Mouse (Mus musculus): ENCODE measurements around the gene Gm30083.

Gene Gm30083

GRCm38 (mm10) chr14:34015063-34015462 lies at the start of gene Gm30083:
TSS of gene Gm30083 (minus strand) at chr14:34015182.
- DNase-seq (ENCODE audit: low spot score in 2 of 2), result no peak

- DNase-seq (ENCODE audit: low spot score in 2 of 2), result no peak
These were observed 37.5 kb upstream of the Gm30083 start, which contains the start of gene Antxrl for GRCm38 (mm10) chr14:34052516-34052915. TSS of gene Antxrl (plus strand) at chr14:34052707.

DNA sequence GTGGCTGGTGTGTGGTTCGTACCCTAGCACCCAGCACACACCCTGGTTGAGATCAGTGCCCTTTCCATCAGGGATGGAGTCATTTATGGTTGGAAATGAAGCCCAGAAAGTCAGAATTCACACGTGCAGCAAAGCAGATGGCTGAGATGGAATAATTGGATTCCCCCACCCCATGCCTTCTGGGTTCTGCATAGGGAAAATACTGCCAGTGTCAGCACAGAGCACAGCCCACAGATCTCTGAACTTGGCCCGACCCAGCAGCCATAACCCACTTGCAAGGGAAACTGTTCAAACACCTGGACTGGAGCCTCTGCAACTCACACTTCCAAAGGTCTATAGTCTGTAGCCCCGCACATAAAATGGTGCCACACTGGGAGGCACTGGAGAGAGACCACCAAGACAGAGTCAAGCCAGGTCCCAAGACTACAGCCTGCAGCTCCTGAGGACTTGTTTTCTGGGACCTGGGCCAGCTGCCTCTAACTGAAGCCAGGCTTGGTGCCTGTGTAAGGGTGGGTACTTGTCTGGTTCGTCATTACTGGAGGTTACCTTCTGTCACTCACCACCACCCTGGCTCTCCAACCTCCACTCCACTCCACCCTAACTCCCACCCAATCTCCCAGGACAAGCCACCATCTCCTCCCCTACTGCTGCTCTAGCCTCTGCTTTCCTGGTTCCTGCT lies 35.3 kb upstream of the Gm30083 start:
- no peak for DNase-seq (ENCODE audit: low spot score in 2 of 2)

DNA sequence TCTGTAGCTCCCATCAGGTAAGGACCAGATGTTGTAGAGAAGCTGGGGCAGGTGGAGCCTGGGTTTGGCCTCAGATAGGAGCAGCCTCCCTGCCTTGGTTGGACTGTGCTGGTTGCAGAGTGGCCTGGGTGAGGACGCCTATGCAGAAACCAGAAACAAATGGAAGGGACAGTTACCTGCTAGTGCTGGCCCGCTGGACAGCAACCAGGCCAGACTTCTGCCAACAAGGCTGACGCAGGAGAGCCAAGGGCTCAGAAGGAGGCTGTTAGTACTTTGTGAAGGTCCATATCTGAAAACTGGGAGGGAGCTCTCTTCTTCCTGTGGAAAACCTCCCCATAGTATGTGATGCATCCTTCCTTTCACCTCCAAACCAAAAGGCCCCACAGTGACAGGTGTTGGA lies 28.4 kb upstream of the Gm30083 start:
- DNase-seq (ENCODE audit: low spot score in 2 of 2), result no peak

DNA sequence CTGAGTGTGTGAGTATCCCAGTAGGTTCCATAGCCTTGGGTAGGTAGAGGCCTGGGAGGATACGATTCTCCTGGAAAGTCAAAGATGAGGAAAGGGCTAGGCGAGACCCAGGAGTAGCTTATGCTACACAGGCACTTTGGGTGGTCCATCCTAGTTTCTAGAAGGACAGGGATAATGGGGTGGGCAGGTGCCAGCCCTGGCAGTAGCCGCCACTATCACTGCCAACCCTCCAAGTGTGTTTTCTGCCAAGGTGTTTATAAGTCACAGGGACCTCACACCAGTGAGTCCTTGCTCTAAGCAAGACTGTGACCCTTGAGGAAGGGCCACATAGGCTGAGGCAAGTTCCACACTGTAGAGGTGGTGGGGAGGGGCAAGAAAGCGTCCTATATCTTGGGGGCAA lies 26.3 kb upstream of the Gm30083 start:
- DNase-seq (ENCODE audit: low spot score in 2 of 2), result no peak

DNA sequence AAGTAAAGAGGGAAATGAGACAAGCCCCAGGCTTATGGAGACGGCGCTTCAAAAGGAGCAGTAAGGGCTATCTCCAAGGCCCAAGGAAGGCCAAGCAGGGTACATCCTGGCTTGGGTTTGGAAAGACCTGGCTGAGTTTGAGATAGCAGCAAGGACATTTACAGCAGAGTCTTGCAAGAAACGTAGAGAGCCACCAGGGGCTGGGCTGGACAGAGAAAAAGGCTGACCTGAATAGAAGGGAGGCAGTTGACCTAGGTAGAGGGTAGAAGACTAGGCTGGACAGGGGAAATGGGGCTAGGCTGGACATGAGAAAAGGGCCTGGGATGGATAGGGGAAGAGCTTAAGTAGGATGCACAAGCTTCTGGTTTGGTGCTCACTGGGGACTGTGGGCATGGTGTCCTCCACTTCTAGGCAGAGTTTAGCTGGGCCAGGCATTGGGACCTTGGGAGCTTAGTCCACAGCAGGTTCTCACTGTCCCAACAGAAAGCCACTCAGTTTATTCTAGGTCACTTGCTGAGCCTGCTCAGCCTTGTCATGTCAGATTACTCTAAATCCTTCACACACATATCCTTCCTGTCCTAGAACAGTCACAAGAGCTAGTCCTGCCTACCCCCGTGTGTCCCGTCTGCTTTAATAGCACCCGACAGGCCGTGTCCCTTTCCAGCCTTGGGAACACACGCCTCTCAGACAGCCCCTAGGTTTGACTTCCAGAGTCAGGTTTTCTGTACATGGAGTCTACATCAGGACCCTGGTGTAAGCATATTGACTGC lies 19.0 kb upstream of the Gm30083 start:
- DNase-seq (ENCODE audit: low spot score in 2 of 2), result no peak

GRCm38 (mm10) chr14:34026710-34027109 lies 11.7 kb upstream of the Gm30083 start:
- DNase-seq (ENCODE audit: low spot score in 2 of 2), result no peak

DNA sequence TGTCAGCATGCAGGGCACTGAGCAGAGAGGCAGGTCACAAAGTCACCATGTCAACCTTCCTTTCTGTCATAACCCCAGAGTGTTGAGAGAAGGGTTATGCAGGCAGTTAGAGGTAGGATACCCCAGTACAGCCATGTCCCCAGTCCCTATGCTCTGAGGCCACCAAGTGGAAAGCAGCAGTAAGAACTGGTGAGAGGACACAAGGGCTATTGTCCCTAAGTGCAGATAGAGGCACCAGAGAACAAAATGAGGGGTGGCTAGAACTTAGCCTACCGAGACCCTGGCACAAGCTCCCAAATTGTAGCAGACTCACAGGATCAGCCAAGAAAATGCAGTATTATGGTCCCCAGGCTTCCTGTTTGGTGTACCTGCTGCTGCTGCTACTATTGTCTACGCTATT lies 2.0 kb upstream of the Gm30083 start:
- no peak for DNase-seq (ENCODE audit: low spot score in 2 of 2)

DNA sequence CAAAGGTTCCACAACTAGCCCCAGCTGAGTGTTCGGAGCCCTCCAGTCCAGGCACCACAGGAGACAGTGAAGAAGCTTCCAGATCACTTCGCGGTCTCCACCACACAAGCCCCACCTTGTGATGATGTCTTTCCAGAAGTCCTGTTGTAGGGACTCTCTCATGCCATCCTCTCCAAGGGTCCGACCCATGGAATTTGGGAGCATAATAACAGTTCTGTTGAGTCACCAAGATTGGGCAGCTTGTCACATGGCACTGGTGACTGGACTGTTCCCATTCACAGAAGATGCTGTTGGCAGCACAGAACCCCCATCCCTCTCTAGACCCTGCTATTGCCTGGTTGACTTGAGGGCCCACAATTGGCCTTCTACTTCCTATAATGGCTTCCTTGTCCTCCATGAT lies 1.4 kb upstream of the Gm30083 start, which contains the start of gene Gm5460:
Gene Gm5460 (plus strand): TSS at position 378 of the 400 bp plus-strand sequence.
- DNase-seq (ENCODE audit: low spot score in 2 of 2), result no peak

DNA sequence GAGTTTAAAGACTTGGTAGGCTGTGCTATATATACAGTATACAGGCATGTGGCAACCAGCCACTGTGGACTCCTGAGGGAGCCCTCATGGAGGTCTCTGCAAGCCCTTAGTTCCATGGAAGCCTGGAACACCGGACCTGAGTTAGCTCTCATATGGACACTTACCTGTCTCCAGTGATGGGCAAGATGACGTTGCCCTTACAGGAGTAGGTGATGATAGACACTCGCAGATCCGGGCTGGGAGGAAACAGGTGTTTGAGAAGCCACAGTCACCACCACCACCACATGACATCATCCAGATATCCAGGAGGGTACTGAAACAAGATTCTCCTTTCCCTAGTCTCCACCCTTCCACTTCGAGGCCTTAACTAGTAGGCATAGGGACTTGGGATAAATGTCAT lies 12.6 kb downstream of the Gm30083 start:
- no peak for DNase-seq (ENCODE audit: low spot score in 2 of 2)

GRCm38 (mm10) chr14:34001445-34001844 lies 13.5 kb downstream of the Gm30083 start:
- DNase-seq (ENCODE audit: low spot score in 2 of 2), result no peak

GRCm38 (mm10) chr14:34000076-34000475 lies 14.9 kb downstream of the Gm30083 start:
- no peak for DNase-seq (ENCODE audit: low spot score in 2 of 2)

- no peak for DNase-seq (ENCODE audit: low spot score in 2 of 2)
These were observed 17.6 kb downstream of the Gm30083 start for GRCm38 (mm10) chr14:33997427-33997826.

GRCm38 (mm10) chr14:33993521-33994289 lies 21.3 kb downstream of the Gm30083 start:
- DNase-seq (ENCODE audit: low spot score in 2 of 2), result no peak

GRCm38 (mm10) chr14:33993051-33993450 lies 21.9 kb downstream of the Gm30083 start:
- DNase-seq (ENCODE audit: low spot score in 2 of 2), result no peak

DNA sequence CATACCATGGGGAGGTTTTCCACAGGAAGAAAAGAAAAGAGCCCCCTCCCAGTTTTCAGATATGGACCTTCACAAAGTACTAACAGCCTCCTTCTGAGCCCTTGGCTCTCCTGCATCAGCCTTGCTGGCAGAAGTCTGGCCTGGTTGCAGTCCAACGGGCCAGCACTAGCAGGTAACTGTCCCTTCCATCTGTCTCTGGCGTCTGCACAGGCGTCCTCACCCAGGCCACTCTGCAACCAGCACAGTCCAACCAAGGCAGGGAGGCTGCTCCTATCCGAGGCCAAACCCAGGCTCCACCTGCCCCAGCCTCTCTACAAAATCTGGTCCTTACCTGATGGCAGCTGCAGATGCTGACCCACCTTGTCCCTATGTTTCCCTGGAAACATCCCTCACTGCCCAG lies 23.0 kb downstream of the Gm30083 start:
- no peak for DNase-seq (ENCODE audit: low spot score in 2 of 2)

- DNase-seq (ENCODE audit: low spot score in 2 of 2), result no peak
These were observed 25.8 kb downstream of the Gm30083 start for GRCm38 (mm10) chr14:33989201-33989600.

- no peak for DNase-seq (ENCODE audit: low spot score in 2 of 2)
These were observed 36.4 kb downstream of the Gm30083 start, which contains the start of gene Zfp488 for GRCm38 (mm10) chr14:33978604-33979059. TSS of gene Zfp488 (minus strand) at chr14:33978764.

DNA sequence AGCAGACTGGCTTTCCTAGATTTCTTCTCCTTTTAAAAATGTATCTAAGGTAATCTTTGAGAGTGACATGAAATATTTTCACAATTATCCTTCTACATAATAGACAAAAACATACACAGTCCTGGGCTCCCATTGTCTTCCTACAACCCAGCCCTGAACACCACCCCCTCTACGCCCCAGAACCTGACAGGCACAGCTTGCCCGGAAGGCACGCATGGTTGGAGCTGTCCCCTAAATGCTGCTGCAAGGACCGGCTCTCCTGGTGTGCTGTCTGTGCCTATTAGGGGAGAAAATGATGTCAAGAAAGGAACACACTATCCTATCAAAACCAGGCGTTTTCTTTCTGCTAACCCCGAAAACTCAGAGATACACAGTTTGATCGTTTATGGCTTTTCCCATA lies 37.2 kb downstream of the Gm30083 start:
- no peak for DNase-seq (ENCODE audit: low spot score in 2 of 2)

- no peak for DNase-seq (ENCODE audit: low spot score in 2 of 2)
These were observed 40.2 kb downstream of the Gm30083 start for GRCm38 (mm10) chr14:33974752-33975151.

- DNase-seq (ENCODE audit: low spot score in 2 of 2), result no peak
These were observed 42.3 kb downstream of the Gm30083 start for GRCm38 (mm10) chr14:33972679-33973078.

GRCm38 (mm10) chr14:33965675-33966074 lies 49.3 kb downstream of the Gm30083 start:
- no peak for DNase-seq (ENCODE audit: low spot score in 2 of 2)
